Mouse (Mus musculus) retina, postnatal 7 days (tissue): ENCODE measurements around the gene Chsy1.
A peak's percentile ranks its signal among the peaks of the same experiment; 100 is the strongest.

ENCODE experiments used
- DNase-seq: peaks from one replicate; pipeline ENCODE4 v3.0.0-alpha.2; 2012; ENCODE audit warnings: low read depth, low spot score

Gene Chsy1

GRCm38 (mm10) chr7:66109855-66110635 is 730 bp downstream of the Chsy1 start:
- no peak for DNase-seq

DNA sequence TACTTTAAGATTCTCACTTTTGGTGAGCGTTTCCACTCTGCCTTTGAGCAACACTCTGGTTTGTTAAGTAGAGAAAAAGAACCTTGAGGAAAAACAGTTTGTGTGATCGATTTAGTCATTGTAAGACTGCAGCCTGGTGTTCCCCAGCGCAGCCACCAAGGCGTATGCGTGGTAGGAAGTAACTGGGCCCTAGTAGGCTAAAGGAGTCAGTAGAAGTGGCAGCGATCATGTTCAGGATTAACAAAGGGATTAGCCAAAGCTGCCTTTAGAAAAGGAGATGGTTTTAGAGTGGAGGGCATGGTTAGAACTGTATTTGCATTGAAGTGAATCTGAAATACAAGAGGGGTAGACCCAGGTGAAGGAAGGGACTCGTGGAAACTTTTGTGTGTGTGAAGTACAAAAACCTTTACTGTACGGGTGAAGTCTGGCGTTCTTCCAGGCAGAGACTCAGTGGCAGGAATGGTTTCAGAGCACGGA is 1.4 kb downstream of the Chsy1 start:
- peak; percentile 53 for DNase-seq

DNA sequence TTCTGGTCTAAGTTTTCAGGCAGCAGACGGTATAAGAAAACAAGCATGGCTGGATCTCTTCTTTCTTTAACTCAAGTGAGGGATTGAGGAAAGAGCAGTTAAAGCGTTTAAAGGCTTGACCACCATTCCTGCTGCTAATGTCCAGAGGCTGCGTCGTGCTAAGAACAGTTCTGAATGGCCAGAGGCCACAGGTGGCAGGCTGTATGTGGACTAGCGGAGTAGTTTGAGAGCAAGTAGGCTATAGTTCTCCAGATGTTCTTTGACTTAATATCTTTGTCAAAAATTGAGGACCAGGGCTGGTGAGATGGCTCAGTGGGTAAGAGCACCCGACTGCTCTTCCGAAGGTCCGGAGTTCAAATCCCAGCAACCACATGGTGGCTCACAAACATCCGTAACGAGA is 1.9 kb downstream of the Chsy1 start:
- no peak for DNase-seq

GRCm38 (mm10) chr7:66113561-66113960 is 4.2 kb downstream of the Chsy1 start:
- DNase-seq: no peak

DNA sequence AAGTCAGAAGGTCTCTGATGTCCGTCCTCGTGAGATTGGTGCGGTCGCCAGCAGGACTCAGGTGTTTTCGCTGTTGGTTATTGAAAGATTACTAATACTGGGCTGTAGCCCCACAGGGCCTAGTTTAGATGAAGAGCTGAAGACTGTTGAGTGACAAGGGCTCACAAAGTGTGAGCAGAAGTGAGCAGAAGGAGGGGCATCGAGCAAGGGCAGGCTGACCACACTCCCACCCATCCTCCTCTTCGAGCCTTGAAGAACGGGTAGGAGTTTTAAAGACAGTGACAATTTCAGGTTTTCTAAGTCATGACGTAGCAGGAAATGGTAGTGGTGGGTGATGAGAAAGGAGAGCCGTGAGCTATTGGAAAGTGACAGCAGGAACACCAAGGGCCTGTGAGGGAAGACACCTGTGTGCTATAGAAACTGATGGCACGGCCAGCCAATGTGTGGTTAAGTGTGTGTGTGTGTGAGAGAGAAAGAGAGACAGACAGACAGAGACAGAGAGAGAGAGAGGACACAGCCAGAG is 6.6 kb downstream of the Chsy1 start:
- DNase-seq: no peak

GRCm38 (mm10) chr7:66116906-66117482 is 7.7 kb downstream of the Chsy1 start:
- no peak for DNase-seq

DNA sequence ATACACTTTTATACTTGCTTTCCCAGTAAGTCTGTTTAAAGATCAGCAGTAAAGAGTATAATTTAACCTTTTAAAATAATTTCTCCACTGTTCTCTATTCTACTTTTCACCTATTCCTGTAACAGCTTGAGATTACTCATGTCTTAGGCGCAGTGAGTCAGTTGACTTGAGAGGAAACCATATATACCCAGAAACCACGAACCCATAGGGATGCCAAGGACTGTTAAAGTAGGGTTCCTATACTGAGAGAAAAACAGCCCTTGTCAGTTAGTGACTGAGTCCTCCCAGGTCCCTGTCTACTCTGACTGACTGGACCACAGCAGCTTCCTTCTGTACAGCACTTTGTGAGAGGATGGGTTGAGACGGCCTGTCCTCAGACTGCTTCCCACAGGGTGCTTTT is 8.7 kb downstream of the Chsy1 start:
- DNase-seq: no peak

DNA sequence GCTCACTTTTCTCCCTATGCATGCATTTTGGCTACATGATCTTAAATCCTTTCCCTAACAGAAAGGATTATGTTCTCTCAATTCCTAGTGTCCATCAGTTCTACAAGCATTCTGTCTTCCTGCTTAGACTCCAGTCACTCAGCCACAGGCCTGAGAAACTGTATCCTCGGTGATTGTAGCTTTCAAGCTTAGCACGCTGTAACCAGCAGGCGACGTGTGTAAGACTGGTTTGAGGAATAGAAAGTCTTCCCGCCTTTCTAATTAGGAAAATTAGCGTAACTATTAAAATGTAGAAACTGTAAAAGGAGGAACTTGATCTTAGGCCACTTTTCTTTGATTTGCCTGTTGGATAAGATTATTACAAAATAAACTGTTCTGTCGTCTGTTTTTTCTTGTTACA is 9.5 kb downstream of the Chsy1 start:
- no peak for DNase-seq

DNA sequence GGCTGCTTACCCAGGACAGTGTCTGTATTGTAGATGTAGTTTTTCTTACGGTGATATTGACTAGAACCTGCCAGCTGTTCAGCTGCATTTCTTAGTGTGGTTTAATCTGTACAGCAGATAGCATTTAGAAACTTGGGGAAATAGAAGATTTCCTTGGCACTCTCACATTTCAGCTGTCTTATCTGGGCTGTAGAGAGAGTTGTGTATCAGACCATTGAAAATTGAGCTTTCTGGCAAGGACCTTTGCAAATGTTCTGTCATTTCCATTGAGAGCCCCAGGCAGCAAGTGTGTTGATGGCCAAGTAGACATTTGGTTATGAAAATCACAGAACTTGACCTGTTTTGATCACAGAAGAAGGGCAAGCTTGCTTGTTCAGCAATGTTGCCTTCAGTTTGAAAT is 10.8 kb downstream of the Chsy1 start:
- no peak for DNase-seq

DNA sequence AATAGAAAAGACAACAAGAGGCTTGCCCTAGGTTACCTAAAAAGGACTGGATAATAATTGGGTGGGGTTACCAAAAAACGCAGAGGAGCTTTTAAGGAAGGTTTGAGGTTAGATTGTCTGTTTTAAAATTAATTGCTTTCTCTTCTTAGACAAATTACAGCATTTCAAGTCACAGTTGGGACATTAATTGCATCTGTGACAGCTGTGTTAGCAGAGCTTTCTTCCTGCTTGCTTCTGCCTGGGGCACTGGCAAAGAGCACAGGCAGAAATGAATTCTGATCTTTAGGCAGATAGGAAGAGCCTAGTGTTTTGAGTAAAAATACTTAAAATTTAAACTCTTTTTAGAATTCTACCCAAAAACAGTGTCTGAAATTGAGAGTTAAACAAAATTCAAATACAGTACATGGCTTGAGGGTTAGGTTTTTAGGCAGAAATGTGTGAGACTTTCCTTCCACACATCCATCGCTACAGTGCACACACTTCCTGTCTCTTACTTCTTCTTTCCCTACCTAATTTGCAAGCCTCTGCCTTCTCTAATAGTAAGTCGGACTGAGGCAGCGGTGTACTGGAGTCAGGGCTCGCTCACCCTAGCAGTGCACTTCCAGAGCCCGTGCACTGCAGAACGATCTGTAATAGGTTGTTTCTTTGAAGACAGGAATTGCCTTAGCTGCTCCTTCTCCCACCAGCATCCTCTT is 11.5 kb downstream of the Chsy1 start:
- DNase-seq: no peak

DNA sequence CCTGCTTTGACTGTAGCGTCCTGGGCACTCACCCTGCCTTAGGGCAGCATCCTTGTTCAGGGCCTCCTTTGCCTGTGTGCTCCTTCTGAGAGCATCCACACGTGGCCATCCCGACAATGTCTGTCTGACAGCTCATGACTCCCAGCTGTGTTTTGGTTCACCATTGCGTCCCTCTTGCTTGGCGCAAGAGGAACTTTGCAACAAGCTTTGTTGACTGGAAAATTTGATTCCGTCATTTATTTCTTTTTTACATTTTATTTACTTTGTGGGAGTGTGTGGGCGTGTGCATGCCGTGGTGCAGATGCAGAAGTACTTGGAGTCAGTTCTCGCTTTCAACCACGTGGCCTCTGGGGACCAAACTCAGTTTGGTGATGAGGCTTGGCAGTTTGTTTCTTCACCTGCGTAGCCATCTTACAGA is 15.2 kb downstream of the Chsy1 start:
- no peak for DNase-seq

DNA sequence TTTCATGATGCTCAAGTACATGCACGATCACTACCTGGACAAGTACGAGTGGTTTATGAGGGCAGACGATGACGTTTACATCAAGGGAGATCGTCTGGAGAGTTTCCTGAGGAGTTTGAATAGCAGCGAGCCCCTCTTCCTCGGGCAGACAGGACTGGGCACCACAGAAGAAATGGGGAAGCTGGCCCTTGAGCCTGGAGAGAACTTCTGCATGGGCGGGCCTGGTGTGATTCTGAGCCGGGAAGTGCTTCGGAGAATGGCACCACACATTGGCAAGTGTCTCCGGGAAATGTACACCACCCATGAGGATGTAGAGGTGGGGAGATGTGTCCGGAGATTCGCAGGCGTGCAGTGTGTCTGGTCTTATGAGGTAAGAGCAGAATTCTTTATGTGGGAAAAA is 16.1 kb downstream of the Chsy1 start:
- no peak for DNase-seq

DNA sequence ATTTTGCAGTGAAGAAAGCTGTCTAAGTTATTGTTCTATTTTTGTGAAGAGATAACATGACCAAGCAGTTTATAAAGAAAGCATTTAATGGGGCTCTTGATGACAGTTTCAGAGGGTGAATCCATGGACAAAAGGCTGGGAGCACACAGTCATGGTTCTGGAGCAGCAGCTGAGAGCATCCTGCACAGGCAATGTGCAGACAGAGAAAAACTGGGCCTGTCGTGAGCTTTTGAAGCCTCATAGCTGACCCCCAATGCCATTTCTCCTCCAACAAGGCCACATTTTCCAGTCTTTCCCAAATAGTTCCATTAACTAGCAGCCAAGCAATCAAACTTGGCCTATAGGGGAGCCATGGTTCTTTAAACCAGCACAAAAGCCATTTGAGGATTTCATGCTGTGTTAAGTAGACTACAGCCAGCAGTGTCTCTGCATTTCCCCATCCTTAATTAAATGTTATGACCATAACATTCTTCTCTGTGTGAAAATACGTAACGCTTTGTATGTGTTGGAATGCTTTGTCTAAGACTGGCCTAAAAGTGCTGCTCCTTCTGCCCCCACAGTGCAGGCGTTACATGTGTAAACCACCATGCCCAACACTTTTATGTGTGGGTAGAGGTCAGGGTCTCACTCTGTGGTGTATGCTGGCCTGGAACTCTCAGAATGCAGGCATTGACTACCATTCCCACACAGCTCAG is 18.8 kb downstream of the Chsy1 start:
- DNase-seq: no peak

- DNase-seq: no peak
These were observed 19.5 kb downstream of the Chsy1 start for GRCm38 (mm10) chr7:66128857-66129256.

- no peak for DNase-seq
These were observed 21.0 kb downstream of the Chsy1 start for GRCm38 (mm10) chr7:66130296-66130695.

GRCm38 (mm10) chr7:66131776-66132421 is 22.6 kb downstream of the Chsy1 start:
- DNase-seq: no peak

DNA sequence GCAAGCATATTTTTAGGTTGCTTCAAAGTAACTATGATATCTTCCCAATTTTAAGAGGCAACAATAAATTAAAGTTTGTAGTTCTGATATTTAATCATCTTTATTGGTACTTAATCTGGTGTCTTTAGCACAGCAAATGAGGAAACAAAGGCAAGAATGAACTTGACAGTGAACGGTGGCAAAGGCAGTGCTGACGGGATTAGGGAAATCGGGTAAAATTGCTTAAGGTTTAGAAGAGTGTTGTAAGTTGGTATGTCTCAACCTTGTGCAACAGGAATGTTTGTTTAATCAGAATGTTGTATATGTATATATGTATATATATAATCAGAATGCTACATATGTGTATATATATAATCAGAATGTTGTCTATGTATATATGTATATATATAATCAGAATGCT is 24.8 kb downstream of the Chsy1 start:
- no peak for DNase-seq

- no peak for DNase-seq
These were observed 26.3 kb downstream of the Chsy1 start for GRCm38 (mm10) chr7:66135644-66136043.

DNA sequence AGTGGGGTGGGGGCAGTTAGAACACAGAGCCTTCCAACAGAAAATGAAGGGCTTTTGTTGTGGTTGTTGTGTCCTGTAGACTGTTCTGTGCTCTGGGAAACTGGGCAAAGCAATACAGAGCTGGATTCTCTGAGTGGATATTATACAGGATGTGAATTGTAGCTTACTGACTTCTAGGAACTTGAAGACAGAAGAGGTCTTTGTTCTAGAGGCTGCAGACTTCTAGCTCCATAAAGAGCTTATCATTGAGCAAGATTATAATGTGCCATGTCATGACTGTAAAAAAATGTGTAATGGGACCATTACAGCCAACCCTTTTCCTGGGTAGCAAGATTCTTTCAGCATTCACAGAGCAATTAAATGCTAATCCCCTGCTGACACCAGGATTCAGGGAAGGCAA is 26.9 kb downstream of the Chsy1 start:
- no peak for DNase-seq

- DNase-seq: no peak
These were observed 28.0 kb downstream of the Chsy1 start for GRCm38 (mm10) chr7:66137309-66137708.

- DNase-seq: no peak
These were observed 29.0 kb downstream of the Chsy1 start for GRCm38 (mm10) chr7:66138301-66138700.
